Mouse (Mus musculus): Measurements from ENCODE around the gene Clasp2.

Clasp2 gene

GRCm38 (mm10) chr9:113822150-113822549 is 80.9 kb downstream of the Clasp2 start:
- DNase-seq: peak; percentile 23

GRCm38 (mm10) chr9:113828719-113829118 is 87.4 kb downstream of the Clasp2 start:
- DNase-seq: peak; percentile 84

- no peak for DNase-seq
Observed at GRCm38 (mm10) chr9:113830219-113830618, 88.9 kb downstream of the Clasp2 start.

- DNase-seq: peak; percentile 56
Observed at GRCm38 (mm10) chr9:113833481-113833880, 92.2 kb downstream of the Clasp2 start.

GRCm38 (mm10) chr9:113837001-113837400 is 95.7 kb downstream of the Clasp2 start:
- peak; percentile 21 for DNase-seq

GRCm38 (mm10) chr9:113837461-113837860 is 96.2 kb downstream of the Clasp2 start:
- DNase-seq: peak; percentile 45

- DNase-seq: peak; percentile 48
Observed at GRCm38 (mm10) chr9:113844029-113844428, 102.8 kb downstream of the Clasp2 start.

GRCm38 (mm10) chr9:113855441-113855840 is 114.2 kb downstream of the Clasp2 start:
- DNase-seq: peak; percentile 4

GRCm38 (mm10) chr9:113857281-113857928 is 116.1 kb downstream of the Clasp2 start:
- DNase-seq: no peak

- no peak for DNase-seq
Observed at GRCm38 (mm10) chr9:113857929-113858440, 116.7 kb downstream of the Clasp2 start.

- no peak for DNase-seq
Observed at GRCm38 (mm10) chr9:113859420-113859819, 118.1 kb downstream of the Clasp2 start.

GRCm38 (mm10) chr9:113863370-113863999 is 122.2 kb downstream of the Clasp2 start:
- peak; percentile 44 for DNase-seq

GRCm38 (mm10) chr9:113867951-113868350 is 126.7 kb downstream of the Clasp2 start:
- DNase-seq: no peak

GRCm38 (mm10) chr9:113894903-113895302 is 153.6 kb downstream of the Clasp2 start:
- DNase-seq: no peak

- peak; percentile 70 for DNase-seq
Observed at GRCm38 (mm10) chr9:113903136-113903535, 161.9 kb downstream of the Clasp2 start.

- DNase-seq: peak; percentile 31
Observed at GRCm38 (mm10) chr9:113904315-113904714, 163.0 kb downstream of the Clasp2 start.

GRCm38 (mm10) chr9:113915789-113916188 is 174.5 kb downstream of the Clasp2 start:
- no peak for DNase-seq

GRCm38 (mm10) chr9:113922677-113923076 is 181.4 kb downstream of the Clasp2 start:
- DNase-seq: peak; percentile 34

- no peak for DNase-seq
Observed at GRCm38 (mm10) chr9:113924883-113925282, 183.6 kb downstream of the Clasp2 start.

GRCm38 (mm10) chr9:113928591-113928990 is 187.3 kb downstream of the Clasp2 start:
- peak; percentile 94 for DNase-seq

- peak; percentile 83 for DNase-seq
Observed at GRCm38 (mm10) chr9:113929676-113930075, 188.4 kb downstream of the Clasp2 start.

- DNase-seq: peak; percentile 100
Observed at GRCm38 (mm10) chr9:113930534-113931374, 189.5 kb downstream of the Clasp2 start, which contains the start of gene Ubp1. Gene Ubp1 (plus strand): TSS chr9:113930934.
